Mouse (Mus musculus): Measurements from ENCODE around the gene Fbxo22.
"Not testable (repeated sequence)": the region's sequence is repeated elsewhere in the genome, so short reads cannot be mapped to it uniquely, and the experiment has no call there.

Fbxo22 gene

DNA sequence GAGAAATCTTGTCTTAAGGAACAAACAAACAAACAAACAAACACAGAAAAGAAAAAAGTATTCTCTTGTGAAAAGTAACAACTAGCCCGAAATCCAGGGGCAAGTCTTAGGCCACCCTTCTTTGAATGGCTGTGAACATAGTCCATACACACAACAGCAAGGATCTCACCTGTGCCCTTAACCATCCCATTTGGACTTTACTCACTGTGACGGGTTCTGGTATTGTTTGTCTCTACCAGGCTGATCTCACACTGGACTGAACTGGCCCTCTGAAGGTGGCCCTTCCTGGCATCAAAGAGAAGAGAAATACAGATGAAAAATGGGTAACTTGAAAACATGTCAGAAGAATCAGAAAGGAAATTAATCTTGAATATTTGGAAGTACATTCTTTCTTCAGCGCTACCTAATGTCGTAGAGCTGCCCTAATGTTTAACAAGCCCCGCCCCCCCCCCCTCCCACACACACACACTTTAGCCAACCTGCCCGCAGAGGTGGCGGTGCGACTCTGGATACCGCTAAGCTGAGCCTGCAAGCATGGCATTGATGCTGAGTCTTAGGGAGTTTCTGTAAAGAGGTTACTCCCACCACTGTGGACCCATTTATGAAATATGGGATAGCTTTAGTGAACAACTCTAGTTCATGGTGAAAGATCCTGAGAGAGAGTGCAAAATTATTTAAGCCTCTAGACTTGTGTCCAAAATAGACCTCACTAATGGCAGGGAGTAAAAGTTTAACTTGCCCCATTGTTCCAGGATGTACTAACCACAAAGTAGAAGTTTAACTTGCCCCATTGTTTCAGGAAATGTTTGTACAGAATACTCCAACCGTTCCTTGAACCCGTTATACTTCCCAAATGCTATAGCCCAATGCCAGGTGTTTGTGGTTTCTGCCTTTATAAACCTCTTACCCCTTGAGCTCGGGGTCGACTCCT, 27.8 kb downstream of the Fbxo22 start:
- no peak for DNase-seq (ENCODE audit: low spot score in 2 of 2)

DNA sequence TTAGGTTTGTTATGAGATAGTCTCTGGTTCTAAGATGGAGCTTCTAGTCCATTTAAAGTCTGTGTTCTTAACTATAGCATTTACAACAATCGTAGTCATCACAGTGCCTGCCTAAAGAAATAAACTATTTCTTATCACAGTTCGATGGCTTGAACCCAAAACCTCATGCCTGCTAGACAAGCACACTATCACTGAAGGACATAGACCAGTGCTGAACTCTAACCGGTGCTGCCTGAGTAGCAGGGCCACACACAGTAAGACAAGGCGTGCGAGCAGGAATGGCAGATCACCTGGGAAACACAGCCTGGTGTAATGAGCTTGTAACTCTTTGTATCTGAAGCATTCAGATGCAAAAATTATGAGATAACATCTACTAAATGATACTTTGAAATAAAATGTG, 32.1 kb downstream of the Fbxo22 start:
- DNase-seq (ENCODE audit: low spot score in 2 of 2), result no peak

DNA sequence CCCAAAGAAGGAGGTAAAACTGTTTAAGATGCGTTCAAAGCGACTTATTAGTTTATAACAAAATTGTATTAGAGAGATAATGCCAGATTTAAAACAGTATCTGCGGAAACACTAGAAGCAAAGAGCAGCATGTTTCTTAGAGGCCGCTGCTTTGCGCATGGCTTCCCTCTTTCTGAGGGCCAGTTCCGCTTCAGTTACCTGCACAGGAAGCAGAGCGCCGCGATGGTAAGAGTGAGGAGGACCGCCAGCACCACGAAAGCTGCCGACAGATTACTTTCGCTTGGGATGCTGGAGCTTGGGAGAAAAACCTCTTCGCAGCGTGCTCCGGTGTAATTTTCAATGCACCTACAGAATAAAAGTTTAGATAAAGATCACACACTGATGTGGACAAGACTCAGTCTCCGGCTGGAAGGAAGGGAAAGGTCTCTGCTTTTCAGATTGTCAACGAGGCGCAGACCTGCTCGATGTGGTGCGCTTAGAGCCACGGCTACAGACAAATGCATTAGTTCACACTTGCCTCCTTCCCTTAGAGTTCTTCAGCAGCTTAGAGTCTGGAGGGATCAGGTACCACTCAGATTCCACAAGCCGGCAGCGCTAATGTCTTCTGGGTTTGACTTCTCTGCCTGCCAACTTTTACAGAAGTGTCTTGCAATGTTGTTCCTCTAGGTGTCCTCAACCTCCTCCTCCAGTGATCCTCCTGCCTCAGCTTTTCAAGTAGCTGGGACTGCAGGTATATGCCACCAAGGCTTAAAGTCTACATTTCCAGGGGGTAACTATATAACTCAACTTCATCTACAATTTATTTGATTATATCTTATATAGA, 33.3 kb downstream of the Fbxo22 start:
- no peak for DNase-seq (ENCODE audit: low spot score in 2 of 2)

GRCm38 (mm10) chr9:55243280-55243679, 34.6 kb downstream of the Fbxo22 start:
- no peak for DNase-seq (ENCODE audit: low spot score in 2 of 2)

GRCm38 (mm10) chr9:55244079-55244478, 35.4 kb downstream of the Fbxo22 start:
- DNase-seq (ENCODE audit: low spot score in 2 of 2), result no peak

DNA sequence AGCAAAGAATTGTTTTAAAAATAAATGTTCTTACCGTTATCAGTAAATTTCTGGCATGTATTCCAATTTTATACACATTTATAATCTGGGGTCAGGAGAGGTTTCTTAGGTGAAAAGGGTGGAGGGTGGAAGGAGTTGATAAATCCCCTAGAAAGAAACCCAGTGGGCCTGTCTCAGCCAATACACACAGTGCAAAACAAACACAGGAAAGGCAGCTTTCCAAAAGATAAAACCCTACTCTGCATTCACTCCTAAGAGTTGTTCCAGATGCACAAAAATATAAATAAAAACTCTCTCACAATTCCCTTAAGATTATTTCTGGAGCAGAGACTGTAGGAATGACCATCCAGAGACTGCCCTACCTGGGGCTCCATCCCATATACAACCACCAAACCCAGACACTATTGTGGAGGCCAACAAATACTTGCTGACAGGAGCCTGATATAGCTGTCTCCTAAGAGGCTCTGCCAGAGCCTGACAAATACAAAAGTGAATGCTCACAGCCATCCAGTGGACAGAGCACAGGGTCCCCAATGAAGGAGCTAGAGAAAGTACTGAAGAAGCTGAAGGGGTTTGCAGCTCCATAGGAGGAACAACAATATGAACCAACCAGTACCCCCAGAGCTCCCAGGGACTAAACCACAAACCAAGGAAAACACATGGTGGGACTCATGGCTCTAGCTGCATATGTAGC, 36.5 kb downstream of the Fbxo22 start:
- not testable (repeated sequence) for DNase-seq (ENCODE audit: low spot score in 2 of 2)

- DNase-seq (ENCODE audit: low spot score in 2 of 2), result no peak
Observed at GRCm38 (mm10) chr9:55246440-55246839, 37.7 kb downstream of the Fbxo22 start.

- no peak for DNase-seq (ENCODE audit: low spot score in 2 of 2)
Observed at GRCm38 (mm10) chr9:55246918-55247317, 38.2 kb downstream of the Fbxo22 start.

DNA sequence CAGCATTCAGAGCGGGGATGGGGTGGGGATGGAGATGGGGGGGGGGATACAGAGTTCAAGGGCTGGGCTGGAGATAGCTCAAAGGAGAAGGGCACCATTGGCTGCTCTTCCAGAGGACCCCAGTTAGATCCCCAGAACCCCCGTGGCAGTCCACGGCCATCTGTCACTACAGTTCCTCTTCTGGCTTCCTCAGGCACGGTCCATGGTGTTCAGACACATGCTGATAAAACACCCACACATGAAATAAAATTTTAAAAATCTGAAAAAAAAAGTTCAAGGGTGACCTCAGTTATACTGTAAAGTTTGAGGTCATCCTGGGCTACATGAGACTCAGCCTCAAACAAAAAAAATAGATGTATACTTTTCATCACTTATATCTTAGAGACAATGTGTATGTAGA, 39.7 kb downstream of the Fbxo22 start:
- DNase-seq (ENCODE audit: low spot score in 2 of 2), result no peak

GRCm38 (mm10) chr9:55250595-55251247, 42.0 kb downstream of the Fbxo22 start:
- no peak for DNase-seq (ENCODE audit: low spot score in 2 of 2)

GRCm38 (mm10) chr9:55252097-55252496, 43.4 kb downstream of the Fbxo22 start:
- DNase-seq (ENCODE audit: low spot score in 2 of 2), result not testable (repeated sequence)

- DNase-seq (ENCODE audit: low spot score in 2 of 2), result no peak
Observed at GRCm38 (mm10) chr9:55253849-55254248, 45.1 kb downstream of the Fbxo22 start.

- DNase-seq (ENCODE audit: low spot score in 2 of 2), result no peak
Observed at GRCm38 (mm10) chr9:55255056-55255455, 46.3 kb downstream of the Fbxo22 start.

DNA sequence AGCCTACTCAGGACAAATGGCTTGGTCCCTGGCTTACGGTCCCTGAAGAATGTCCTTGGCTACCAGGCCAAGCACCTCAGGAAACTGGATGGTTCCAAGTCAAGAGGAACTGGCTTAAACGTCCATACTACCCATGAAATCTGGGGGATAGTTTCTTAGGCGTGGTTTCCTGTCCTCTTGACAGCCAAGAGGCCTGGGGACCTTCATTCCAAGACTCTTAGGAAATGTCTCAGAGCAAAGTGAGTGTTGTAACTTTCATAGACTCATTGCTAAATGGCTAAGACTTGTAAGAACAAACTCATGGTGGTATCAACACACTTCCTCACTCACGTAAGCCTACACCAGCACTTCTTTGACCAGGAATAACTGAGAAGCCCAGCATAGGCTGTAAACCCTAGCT, 46.9 kb downstream of the Fbxo22 start:
- DNase-seq (ENCODE audit: low spot score in 2 of 2), result no peak

DNA sequence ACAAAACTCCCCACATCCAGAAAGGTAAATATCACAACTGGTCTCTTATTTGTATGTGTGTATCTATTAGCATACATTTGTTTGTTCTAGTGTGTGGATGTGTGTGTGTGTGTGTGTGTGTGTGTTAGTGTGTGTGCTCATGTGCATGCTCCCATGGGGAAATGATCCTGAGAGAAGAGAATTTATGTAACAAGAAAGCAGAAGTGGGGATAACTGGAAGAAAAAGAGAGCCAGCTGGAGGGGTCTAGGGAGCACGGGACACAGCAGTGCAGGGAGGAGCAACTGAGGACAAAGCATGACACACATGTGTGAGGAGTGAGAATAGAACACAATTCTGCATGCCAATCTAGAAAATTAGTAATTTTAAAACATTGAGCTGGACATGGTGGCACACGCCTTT, 48.4 kb downstream of the Fbxo22 start:
- DNase-seq (ENCODE audit: low spot score in 2 of 2), result no peak

GRCm38 (mm10) chr9:55259741-55260140, 51.0 kb downstream of the Fbxo22 start:
- no peak for DNase-seq (ENCODE audit: low spot score in 2 of 2)

GRCm38 (mm10) chr9:55264356-55265302, 55.9 kb downstream of the Fbxo22 start:
- no peak for DNase-seq (ENCODE audit: low spot score in 2 of 2)

GRCm38 (mm10) chr9:55271960-55272560, 63.3 kb downstream of the Fbxo22 start:
- no peak for DNase-seq (ENCODE audit: low spot score in 2 of 2)

DNA sequence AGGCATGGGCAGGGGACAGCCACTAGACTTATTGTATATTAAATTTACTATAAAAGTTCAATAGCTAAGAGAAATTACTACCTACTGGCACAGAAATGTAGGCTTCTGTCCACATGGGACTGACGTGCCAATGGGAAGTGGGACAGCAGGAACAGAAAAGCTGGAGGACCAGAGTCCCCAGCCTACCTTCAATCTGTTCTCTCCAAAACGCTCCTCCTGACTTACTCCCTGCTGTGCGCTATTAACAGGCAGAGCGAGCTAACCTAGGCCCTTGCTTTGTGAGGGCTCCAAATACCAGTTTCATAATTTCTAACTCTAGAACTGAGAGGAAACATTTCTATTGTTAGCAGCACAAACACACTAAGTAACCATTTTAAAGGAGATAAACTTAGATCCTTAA, 65.2 kb downstream of the Fbxo22 start:
- no peak for DNase-seq (ENCODE audit: low spot score in 2 of 2)

All from cerebellum, postnatal 4 days (tissue).